Mouse (Mus musculus) stomach, postnatal 0 days (tissue): ENCODE measurements at regions not wholly inside any gene's neighbourhood (a gene's known extent, or its start where the extent isn't known, plus 50 kb on each side); places are given as distances from the start of the nearest gene placed in this dataset.

Experiments
- ATAC-seq: fragments of 200-750 bp; cut with Nextera tagmentation; 2 replicates; pipeline ENCODE4 v1.8.0; 2017; ENCODE audit not compliant: low FRiP score, low TSS enrichment
- DNase-seq: peaks from one replicate; pipeline ENCODE4 v3.0.0-alpha.2; 2016; ENCODE audit warnings: low spot score
- H3K27ac ChIP-seq: fragments of 300-500 bp; sonication (generic); replicated peaks from 2 replicates; pipeline ENCODE4 v1.5.1; 2014; ENCODE audit warnings: mild to moderate bottlenecking, control low read depth
- H3K27me3 ChIP-seq: fragments of 300-500 bp; sonication (generic); 2 replicates; pipeline ENCODE4 v1.6.1; 2014; ENCODE audit warnings: low read length; ENCODE audit not compliant: control insufficient read depth, insufficient read depth
- H3K36me3 ChIP-seq: fragments of 300-500 bp; sonication (generic); 2 replicates; pipeline ENCODE4 v1.6.1; 2014; ENCODE audit warnings: low read length, mixed read lengths; ENCODE audit not compliant: control insufficient read depth, insufficient read depth
- H3K4me1 ChIP-seq: fragments of 300-500 bp; sonication (generic); replicated peaks from 2 replicates; pipeline ENCODE4 v1.6.1; 2014; ENCODE audit warnings: antibody characterized with exemption; ENCODE audit not compliant: control insufficient read depth, insufficient read depth
- H3K4me2 ChIP-seq: fragments of 300-500 bp; sonication (generic); replicated peaks from 2 replicates; pipeline ENCODE4 v1.6.1; 2014; ENCODE audit warnings: low read depth, mild to moderate bottlenecking, control low read depth, moderate library complexity
- H3K4me3 ChIP-seq: fragments of 300-500 bp; sonication (generic); 2 replicates; pipeline ENCODE4 v1.5.1; 2014; ENCODE audit warnings: low read depth, low read length, control low read depth
- H3K9ac ChIP-seq: fragments of 300-500 bp; sonication (generic); 2 replicates; pipeline ENCODE4 v1.6.1; 2014; ENCODE audit warnings: mild to moderate bottlenecking, low read length, control low read depth, mixed read lengths
- H3K9me3 ChIP-seq: fragments of 300-500 bp; sonication (generic); 2 replicates; pipeline ENCODE4 v1.6.1; 2016; ENCODE audit warnings: low read length; ENCODE audit not compliant: control insufficient read depth
- CTCF ChIP-seq: IDR thresholded peaks from 2 replicates; pipeline ENCODE4 v1.5.1; 2016; ENCODE audit warnings: antibody characterized with exemption, low read depth, mild to moderate bottlenecking, moderate library complexity
- EP300 ChIP-seq: optimal IDR thresholded peaks from 2 replicates; pipeline ENCODE3; 2016; ENCODE audit warnings: antibody characterized with exemption
- WGBS: fragments of 180-500 bp; shearing (Covaris S2); extraction: QIAGEN DNeasy Blood & Tissue Kit; methylation state at CpG from one replicate; pipeline ENCODE4 v1.1.7; 2014; 5-methylcytosine and 5-hydroxymethylcytosine counted together

- Histone ChIP-seq H3K9ac (no peak overlapping the region), H3K36me3 (no peaks in the 10 kb centered on the region), H3K4me2 (no peak overlapping the region), H3K27me3 (no peaks in the 10 kb centered on the region), H3K4me3 (no peak overlapping the region), H3K4me1 (no peaks in the 10 kb centered on the region), H3K9me3 (no peaks in the 10 kb centered on the region), H3K27ac (no peak overlapping the region)
- TF ChIP-seq CTCF, result no peak
- no peak for TF ChIP-seq EP300
- WGBS, result 46% methylated on average over 2 of the region's 2 CpGs
- no peak for ATAC-seq
- no peak for DNase-seq
Observed at GRCm38 (mm10) chr1:25921184-25921583, 91.7 kb upstream of the Adgrb3 start.

DNA sequence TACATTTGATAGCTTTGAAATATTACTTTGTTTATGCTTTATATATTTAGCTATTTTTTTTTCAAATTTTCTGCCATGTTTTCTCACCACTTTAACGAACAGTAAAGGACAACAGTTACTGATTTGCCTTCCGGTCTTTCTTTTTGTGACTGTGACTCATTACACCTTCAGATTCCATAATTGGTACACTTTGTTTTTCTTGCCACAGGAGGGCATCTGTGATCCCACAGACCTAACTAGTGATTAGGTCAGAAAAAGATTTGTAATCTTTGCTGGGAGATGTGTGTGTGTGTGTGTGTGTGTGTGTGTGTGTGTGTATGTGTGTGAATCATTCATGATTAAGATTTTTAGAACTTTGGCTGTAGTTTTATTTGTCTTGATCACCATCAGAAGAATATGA lies 64.7 kb upstream of the Adgrb3 start:
- Histone ChIP-seq H3K4me1 (no peaks in the 10 kb centered on the region), H3K4me3 (no peak overlapping the region), H3K27ac (no peak overlapping the region), H3K4me2 (no peak overlapping the region), H3K9ac (no peak overlapping the region), H3K9me3 (no peaks in the 10 kb centered on the region), H3K27me3 (no peaks in the 10 kb centered on the region), H3K36me3 (no peaks in the 10 kb centered on the region)
- WGBS, result 71% methylated on average over 2 of the region's 2 CpGs
- ATAC-seq (no peak), DNase-seq (no peak)
- no peak for TF ChIP-seq CTCF
- no peak for TF ChIP-seq EP300

DNA sequence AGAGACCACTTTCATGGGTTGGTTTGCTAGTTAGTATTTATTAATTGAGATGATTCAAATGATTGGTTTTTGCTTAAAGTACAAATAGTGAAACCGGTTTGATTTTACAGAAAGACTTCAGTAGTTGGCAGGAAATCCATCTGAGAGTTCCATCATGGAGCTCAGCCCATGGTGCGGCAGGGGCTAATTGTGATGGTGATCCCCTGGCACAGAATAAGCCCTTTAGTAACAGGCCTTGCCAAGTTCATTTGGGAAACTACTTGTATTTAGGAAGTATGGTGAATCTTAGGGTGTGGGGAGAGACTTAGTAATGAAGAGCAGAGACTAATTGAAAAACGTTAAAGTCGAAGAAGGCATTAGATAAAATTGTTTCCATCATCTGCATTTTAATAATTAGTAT lies 63.5 kb upstream of the Adgrb3 start:
- DNase-seq (no peak), ATAC-seq (no peak)

GRCm38 (mm10) chr1:25892026-25892739 lies 62.7 kb upstream of the Adgrb3 start:
- Histone ChIP-seq H3K9ac (no peak overlapping the region), H3K4me2 (no peak overlapping the region), H3K4me3 (no peak overlapping the region), H3K4me1 (no peaks in the 10 kb centered on the region), H3K9me3 (no peaks in the 10 kb centered on the region), H3K36me3 (no peaks in the 10 kb centered on the region), H3K27me3 (no peaks in the 10 kb centered on the region), H3K27ac (no peak overlapping the region)
- TF ChIP-seq CTCF (no peak), EP300 (no peak)
- DNase-seq (no peak), ATAC-seq (no peak)
- 74% methylated on average over 5 of the region's 5 CpGs for WGBS

More for the DNA sequence above, 63.5 kb upstream of the Adgrb3 start:
- H3K9ac ChIP-seq, result no peak overlapping the region
- no peak overlapping the region for H3K27ac ChIP-seq
- WGBS, result 80% methylated on average over 4 of the region's 4 CpGs
- no peaks in the 10 kb centered on the region for H3K27me3 ChIP-seq
- TF ChIP-seq EP300 (no peak), CTCF (no peak)
- no peak overlapping the region for H3K4me3 ChIP-seq
- H3K4me2 ChIP-seq, result no peak overlapping the region
- no peaks in the 10 kb centered on the region for H3K4me1 ChIP-seq
- no peaks in the 10 kb centered on the region for H3K36me3 ChIP-seq
- no peaks in the 10 kb centered on the region for H3K9me3 ChIP-seq

DNA sequence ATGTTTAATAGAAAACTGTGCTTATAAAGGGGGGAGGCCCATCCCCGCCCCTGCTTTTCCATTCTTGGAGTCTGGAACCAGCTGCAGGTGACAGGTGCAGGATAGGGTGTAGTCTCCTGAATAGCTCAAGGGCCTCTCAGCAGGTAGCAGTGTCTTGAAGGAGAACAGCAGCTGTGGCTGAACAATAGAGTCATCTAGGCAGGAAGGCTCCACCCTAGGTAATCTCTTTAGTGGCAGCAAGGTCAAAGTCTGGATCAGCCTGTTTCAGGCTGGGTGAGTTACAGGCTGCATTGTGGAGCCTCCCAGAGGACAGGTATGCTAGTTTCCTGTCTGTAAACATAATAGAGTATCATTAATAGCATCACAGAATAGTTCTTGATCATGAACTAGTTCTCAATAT lies 58.5 kb upstream of the Adgrb3 start:
- no peak overlapping the region for H3K4me3 ChIP-seq
- no peaks in the 10 kb centered on the region for H3K27me3 ChIP-seq
- H3K4me2 ChIP-seq, result no peak overlapping the region
- no peaks in the 10 kb centered on the region for H3K9me3 ChIP-seq
- H3K36me3 ChIP-seq, result no peaks in the 10 kb centered on the region
- TF ChIP-seq CTCF (no peak), EP300 (no peak)
- ATAC-seq (no peak), DNase-seq (no peak)
- no peak overlapping the region for H3K27ac ChIP-seq
- 71% methylated on average over 1 of the region's 1 CpGs for WGBS
- no peak overlapping the region for H3K9ac ChIP-seq
- no peaks in the 10 kb centered on the region for H3K4me1 ChIP-seq

DNA sequence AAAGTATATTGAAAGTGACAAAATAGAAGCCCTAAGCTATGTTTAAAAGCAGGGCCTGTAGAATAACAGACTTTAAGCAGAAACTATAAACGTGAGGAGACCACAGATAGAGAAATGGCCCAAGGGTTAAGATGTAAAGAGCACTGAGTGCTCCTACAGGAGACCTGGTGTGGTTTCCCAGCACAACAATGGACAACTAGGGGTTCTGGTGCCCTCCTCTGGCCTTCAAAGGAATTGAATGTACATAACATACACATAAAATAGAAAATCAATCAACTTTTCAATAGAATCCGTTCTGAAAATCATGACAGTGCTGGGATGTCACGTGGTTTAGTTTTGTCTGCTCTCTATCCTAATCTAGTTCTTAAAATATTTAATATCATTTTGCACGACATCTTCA lies 55.5 kb upstream of the Adgrb3 start:
- TF ChIP-seq EP300 (no peak), CTCF (0 out of 2 replicates have a peak, but pooled peaks have one; percentile 7)
- no peaks in the 10 kb centered on the region for H3K36me3 ChIP-seq
- no peak overlapping the region for H3K4me2 ChIP-seq
- WGBS, result 56% methylated on average over 4 of the region's 4 CpGs
- H3K4me3 ChIP-seq, result no peak overlapping the region
- no peak overlapping the region for H3K9ac ChIP-seq
- DNase-seq (no peak), ATAC-seq (no peak)
- H3K9me3 ChIP-seq, result no peaks in the 10 kb centered on the region
- no peak overlapping the region for H3K27ac ChIP-seq
- no peaks in the 10 kb centered on the region for H3K27me3 ChIP-seq
- no peaks in the 10 kb centered on the region for H3K4me1 ChIP-seq
